Mouse (Mus musculus) lung, embryonic 14.5 days (tissue): ENCODE measurements around the gene Ncbp1. TPM values are rescaled to one million over a fixed set of nuclear protein-coding genes. Genes with fewer than 3 reads are reported as not detected.

Source experiments
- ATAC-seq: fragments of 200-750 bp; cut with Nextera tagmentation; 2 replicates; pipeline ENCODE4 v1.8.0; 2017; ENCODE audit warnings: mild to moderate bottlenecking, moderate TSS enrichment, moderate library complexity; ENCODE audit not compliant: insufficient read depth
- DNase-seq: peaks from one replicate; pipeline ENCODE4 v3.0.0-alpha.2; 2015
- H3K27ac ChIP-seq: fragments of 300-500 bp; sonication (generic); 2 replicates; pipeline ENCODE4 v1.5.1; 2014; ENCODE audit warnings: low read depth, mild to moderate bottlenecking, moderate library complexity
- H3K27me3 ChIP-seq: fragments of 300-500 bp; sonication (generic); 2 replicates; pipeline ENCODE4 v1.6.1; 2014; ENCODE audit warnings: low read length, control low read depth; ENCODE audit not compliant: insufficient read depth
- H3K36me3 ChIP-seq: fragments of 300-500 bp; sonication (generic); 2 replicates; pipeline ENCODE4 v1.6.1; 2014; ENCODE audit warnings: control low read depth; ENCODE audit not compliant: insufficient read depth
- H3K4me1 ChIP-seq: fragments of 300-500 bp; sonication (generic); 2 replicates; pipeline ENCODE4 v1.6.1; 2014; ENCODE audit warnings: antibody characterized with exemption, control low read depth; ENCODE audit not compliant: insufficient read depth
- H3K4me2 ChIP-seq: fragments of 300-500 bp; sonication (generic); 2 replicates; pipeline ENCODE4 v1.6.1; 2014; ENCODE audit warnings: mild to moderate bottlenecking
- H3K4me3 ChIP-seq: fragments of 300-500 bp; sonication (generic); 2 replicates; pipeline ENCODE4 v1.5.1; 2014; ENCODE audit warnings: low read depth, low read length
- H3K9ac ChIP-seq: fragments of 300-500 bp; sonication (generic); 2 replicates; pipeline ENCODE4 v1.6.1; 2014
- H3K9me3 ChIP-seq: fragments of 300-500 bp; sonication (generic); 2 replicates; pipeline ENCODE4 v1.6.1; 2016; ENCODE audit warnings: low read depth, low read length, control low read depth
- CTCF ChIP-seq: IDR thresholded peaks from 2 replicates; pipeline ENCODE4 v1.5.1; 2016; ENCODE audit warnings: antibody characterized with exemption, low read depth
- WGBS: fragments of 180-500 bp; shearing (Covaris S2); extraction: QIAGEN DNeasy Blood & Tissue Kit; methylation state at CpG from one replicate; pipeline ENCODE4 v1.1.7; 2014; 5-methylcytosine and 5-hydroxymethylcytosine counted together
- polyA plus RNA-seq: library from polyadenylated mRNA; unstranded; fragments of >200 nt; fragmentation: Nextera tagmentation; extraction: Ambion mirVana; gene quantifications from 2 replicates; pipeline ENCODE4 v1.2.1, GENCODE M21; 2014

Gene Ncbp1
- 85.5 and 89.3 TPM in 2 replicates for polyA plus RNA-seq

- H3K27me3 ChIP-seq = no peaks in the 10 kb centered on the region
- no peaks in the 10 kb centered on the region for H3K9me3 ChIP-seq
- TF ChIP-seq CTCF = no peak
- H3K9ac ChIP-seq = peak within 1 kb of the TSS; percentile 89
- WGBS = under 1% methylated on average over 81 of the region's 90 CpGs
- DNase-seq = peak; percentile 96
- ATAC-seq = peak; percentile 92
- peaks cover 23% of the 10 kb centered on the region for H3K36me3 ChIP-seq
- peak within 1 kb of the TSS; percentile 73 for H3K4me2 ChIP-seq
- peak within 1 kb of the TSS; percentile 99 for H3K27ac ChIP-seq
- H3K4me1 ChIP-seq = peaks cover 11% of the 10 kb centered on the region; the same call in 1 of the 2 replicates
- peak within 1 kb of the TSS; percentile 79 for H3K4me3 ChIP-seq
These were observed at the start of gene Ncbp1, which contains the start of gene Tstd2 for GRCm38 (mm10) chr4:46138287-46139222. Ncbp1 (plus strand) TSS chr4:46138613. Tstd2 (minus strand) TSS chr4:46138694.

GRCm38 (mm10) chr4:46089524-46090125 lies 48.8 kb upstream of the Ncbp1 start:
- Histone ChIP-seq H3K9ac (no peak overlapping the region), H3K27me3 (no peaks in the 10 kb centered on the region), H3K9me3 (no peaks in the 10 kb centered on the region), H3K36me3 (no peaks in the 10 kb centered on the region), H3K27ac (no peak overlapping the region), H3K4me2 (no peak overlapping the region), H3K4me3 (no peak overlapping the region), H3K4me1 (no peaks in the 10 kb centered on the region)
- ATAC-seq (no peak), DNase-seq (no peak)
- no peak for TF ChIP-seq CTCF
- WGBS = 88% methylated on average over 14 of the region's 14 CpGs

DNA sequence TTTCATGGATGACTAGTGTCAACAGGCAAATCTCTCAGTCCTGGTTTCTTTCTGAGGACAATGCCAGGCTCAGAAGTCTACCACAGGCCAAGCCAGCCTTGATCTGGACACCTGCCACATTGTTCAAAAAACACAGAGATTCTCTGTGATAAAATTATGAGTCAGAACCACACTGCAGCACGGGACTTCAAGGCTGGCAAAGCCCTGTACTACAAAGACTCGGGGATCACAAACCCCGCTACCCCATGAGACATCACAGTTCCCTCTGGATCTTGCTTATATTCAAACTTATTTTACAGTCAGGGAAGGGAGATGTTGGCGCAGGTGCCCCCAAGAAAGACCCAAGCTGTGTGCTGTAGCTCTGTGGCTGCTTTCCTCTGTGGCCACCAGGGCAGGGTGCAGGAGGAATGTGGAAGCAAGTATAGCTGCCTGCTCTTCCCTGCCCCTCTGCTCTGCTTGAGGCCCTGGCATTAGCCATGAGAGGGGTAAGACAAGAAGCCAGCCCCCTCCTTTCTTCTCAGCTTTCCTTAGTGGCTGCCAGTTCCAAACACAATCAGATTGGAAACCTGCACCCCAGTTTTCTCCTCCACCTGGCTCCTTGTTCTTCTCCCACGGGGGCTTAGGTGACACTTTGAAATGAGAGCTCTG lies 45.9 kb upstream of the Ncbp1 start:
- Histone ChIP-seq H3K9ac (no peak overlapping the region), H3K36me3 (no peaks in the 10 kb centered on the region), H3K9me3 (no peaks in the 10 kb centered on the region), H3K4me2 (no peak overlapping the region), H3K4me1 (no peaks in the 10 kb centered on the region), H3K27me3 (no peaks in the 10 kb centered on the region), H3K4me3 (no peak overlapping the region), H3K27ac (no peak overlapping the region)
- no peak for TF ChIP-seq CTCF
- no peak for ATAC-seq
- 80% methylated on average over 5 of the region's 5 CpGs for WGBS
- DNase-seq = no peak

DNA sequence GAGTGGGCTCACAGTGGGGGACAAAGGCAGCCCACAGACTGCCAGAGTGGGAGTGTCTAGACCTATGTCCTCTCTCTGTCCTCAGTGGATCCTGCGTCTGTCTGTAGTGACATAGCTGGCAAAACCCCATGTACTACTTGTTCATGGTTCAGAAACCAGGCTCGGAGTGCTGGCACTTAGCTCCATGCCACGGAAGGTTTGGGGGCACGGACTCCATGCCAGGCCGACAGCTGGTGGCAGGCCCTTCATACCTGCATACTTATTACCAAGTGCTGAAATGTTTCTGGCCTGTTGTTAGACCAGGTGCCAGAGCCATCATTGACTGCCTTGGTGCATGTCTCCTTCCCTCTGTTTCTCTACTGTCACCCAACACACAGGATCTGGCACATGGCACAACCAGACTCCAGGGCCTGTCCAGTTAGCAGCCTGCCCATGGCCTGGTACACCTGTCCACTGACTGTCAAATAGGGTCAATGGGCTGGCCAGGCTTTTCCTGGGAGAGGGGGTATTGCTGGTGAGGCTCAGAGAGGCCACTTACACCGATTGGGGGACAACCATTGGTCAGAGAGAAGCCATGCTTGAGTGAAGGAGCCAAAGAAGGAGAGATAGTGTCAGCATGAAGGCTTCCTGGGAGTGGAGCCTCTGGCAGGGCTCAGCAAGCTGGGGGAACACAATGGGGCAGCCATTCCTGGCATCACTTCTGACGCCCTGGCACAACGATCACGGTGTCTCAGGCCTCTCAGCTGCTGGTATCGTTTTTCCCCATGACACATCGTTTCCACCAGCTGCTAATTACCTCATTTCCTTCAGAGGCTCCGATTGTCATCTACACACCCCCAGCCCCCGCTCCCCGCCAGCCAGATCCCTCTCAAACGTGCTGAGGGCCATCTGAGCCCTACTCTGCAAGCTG lies 43.2 kb upstream of the Ncbp1 start:
- H3K4me1 ChIP-seq = no peaks in the 10 kb centered on the region
- no peaks in the 10 kb centered on the region for H3K9me3 ChIP-seq
- H3K36me3 ChIP-seq = no peaks in the 10 kb centered on the region
- no peak overlapping the region for H3K4me2 ChIP-seq
- WGBS = 67% methylated on average over 15 of the region's 15 CpGs
- H3K27ac ChIP-seq = no peak overlapping the region
- H3K4me3 ChIP-seq = no peak overlapping the region
- TF ChIP-seq CTCF = no peak
- H3K9ac ChIP-seq = no peak overlapping the region
- no peak for ATAC-seq
- no peak for DNase-seq
- no peaks in the 10 kb centered on the region for H3K27me3 ChIP-seq

GRCm38 (mm10) chr4:46095826-46096159 lies 42.6 kb upstream of the Ncbp1 start:
- 88% methylated on average over 3 of the region's 3 CpGs for WGBS
- H3K4me3 ChIP-seq = no peak overlapping the region
- no peak overlapping the region for H3K4me2 ChIP-seq
- no peaks in the 10 kb centered on the region for H3K36me3 ChIP-seq
- ATAC-seq (no peak), DNase-seq (no peak)
- no peak overlapping the region for H3K27ac ChIP-seq
- peaks cover 5% of the 10 kb centered on the region; the same call in 1 of the 2 replicates for H3K4me1 ChIP-seq
- no peaks in the 10 kb centered on the region for H3K9me3 ChIP-seq
- TF ChIP-seq CTCF = no peak
- H3K9ac ChIP-seq = no peak overlapping the region
- H3K27me3 ChIP-seq = no peaks in the 10 kb centered on the region

DNA sequence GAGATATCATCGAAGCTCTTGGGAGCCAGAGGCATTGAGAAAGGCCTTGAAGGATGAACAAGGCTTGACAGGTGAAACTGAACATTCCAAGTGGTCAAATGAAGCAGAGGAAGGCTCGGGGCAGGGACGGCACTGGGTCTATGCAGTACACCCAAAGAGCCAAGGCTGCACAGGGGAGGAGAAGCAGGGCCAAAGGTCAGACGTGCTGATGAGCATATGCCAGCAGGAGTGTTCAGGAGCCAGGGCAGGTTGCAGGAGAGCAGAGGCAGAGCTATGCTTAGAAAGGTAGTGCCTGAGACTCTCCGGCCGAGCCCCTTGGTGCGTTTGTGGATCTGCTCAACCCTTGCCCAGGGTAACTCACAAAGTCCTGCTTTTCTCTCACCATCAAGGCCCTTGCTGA lies 41.9 kb upstream of the Ncbp1 start:
- no peak for TF ChIP-seq CTCF
- no peak overlapping the region for H3K4me3 ChIP-seq
- H3K27me3 ChIP-seq = no peaks in the 10 kb centered on the region
- H3K4me1 ChIP-seq = peaks cover 9% of the 10 kb centered on the region; the same call in 1 of the 2 replicates
- no peak for DNase-seq
- no peak overlapping the region for H3K9ac ChIP-seq
- no peak overlapping the region for H3K4me2 ChIP-seq
- no peaks in the 10 kb centered on the region for H3K36me3 ChIP-seq
- no peak overlapping the region for H3K27ac ChIP-seq
- no peak for ATAC-seq
- no peaks in the 10 kb centered on the region for H3K9me3 ChIP-seq
- WGBS = 84% methylated on average over 7 of the region's 7 CpGs
